Mouse (Mus musculus): ENCODE measurements around the gene Cops3. TPM values are rescaled to one million over a fixed set of nuclear protein-coding genes. Genes with fewer than 3 reads are reported as not detected.

Cops3 gene
- polyA plus RNA-seq, 1 experiment from 2014 or later = 109 TPM

- ATAC-seq = no peak
- no peak for TF ChIP-seq CTCF (IDR thresholded peaks at IDR 0.05)
- POLR2A ChIA-PET = no interaction called here
- no peak for DNase-seq (ENCODE audit: low read depth, low spot score)
- CTCF ChIA-PET = interaction anchor here (2.3 to 3.4 kb wide), 2 partner anchors 22 to 156 kb away, joined by 9 to 11 read pairs; no protein-coding TSS in a partner anchor
- H3K27me3 ChIP-seq = no peaks in the 10 kb centered on the region
- in situ Hi-C loops (cut with MboI; ENCODE audit: low pct_unique_long_range_greater_than_20kb) = no loop called here
Observed at GRCm38 (mm10) chr11:59780241-59780640, 59.4 kb downstream of the Cops3 start.

DNA sequence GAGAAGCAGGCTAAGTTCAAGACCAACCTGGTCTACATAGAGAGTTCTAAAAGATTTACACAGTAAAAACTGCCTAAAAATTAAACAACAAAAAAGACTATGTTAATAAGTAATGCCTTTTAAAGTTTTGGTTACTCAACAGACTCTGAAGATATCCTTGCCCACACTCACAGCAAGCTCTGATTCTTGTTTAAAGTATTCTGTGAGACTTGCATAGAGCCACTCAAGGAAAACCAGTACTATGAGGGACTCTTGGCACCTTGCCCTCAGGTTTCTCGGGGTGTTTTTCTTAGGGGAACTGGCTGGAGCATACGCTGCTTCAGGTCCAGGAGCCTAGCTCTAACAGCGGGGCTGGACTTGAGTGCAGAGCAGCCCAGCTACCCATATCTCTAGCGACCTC lies 60.2 kb downstream of the Cops3 start:
- POLR2A ChIA-PET = interaction anchor here (0.5 kb wide), 1 partner anchor 52 kb away, joined by 4 read pairs; no protein-coding TSS in a partner anchor
- in situ Hi-C loops (cut with MboI; ENCODE audit: low pct_unique_long_range_greater_than_20kb) = loop anchor here (10.0 kb wide), 1 partner anchor 255 kb away; the partner anchor contains the start of gene Zkscan17
- no peak for ATAC-seq
- H3K27me3 ChIP-seq = no peaks in the 10 kb centered on the region
- CTCF ChIA-PET = interaction anchor here (0.9 to 3.4 kb wide), 5 partner anchors 15 to 155 kb away, joined by 3 to 11 read pairs (median 3); no protein-coding TSS in a partner anchor
- no peak for TF ChIP-seq CTCF (IDR thresholded peaks at IDR 0.05)
- DNase-seq (ENCODE audit: low read depth, low spot score) = no peak

DNA sequence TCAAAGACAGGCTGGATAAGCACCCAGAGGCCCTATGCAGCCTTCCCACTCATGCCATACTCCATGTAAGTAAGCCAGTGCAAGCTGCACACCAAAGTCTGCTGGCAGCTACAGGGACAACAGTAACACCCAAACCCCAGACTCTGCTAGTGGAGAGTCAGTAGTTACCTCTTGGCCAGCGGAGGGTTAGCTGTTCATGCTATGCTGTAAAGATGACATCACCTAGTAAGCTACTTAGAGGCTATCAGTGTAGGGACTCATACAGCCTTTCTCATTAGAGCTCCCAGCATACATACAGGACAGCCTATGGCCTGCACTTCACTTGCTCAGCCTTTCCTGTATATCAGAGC lies 60.8 kb downstream of the Cops3 start:
- DNase-seq (ENCODE audit: low read depth, low spot score) (no peak), ATAC-seq (no peak)
- no peak for TF ChIP-seq CTCF (IDR thresholded peaks at IDR 0.05)
- no peaks in the 10 kb centered on the region for H3K27me3 ChIP-seq
- POLR2A ChIA-PET = no interaction called here
- CTCF ChIA-PET = interaction anchor here (0.8 to 2.3 kb wide), 9 partner anchors 12 to 156 kb away, joined by 3 to 11 read pairs (median 3); no protein-coding TSS in a partner anchor
- in situ Hi-C loops (cut with MboI; ENCODE audit: low pct_unique_long_range_greater_than_20kb) = loop anchor here (10.0 kb wide), 1 partner anchor 254 kb away; the partner anchor contains the start of gene Zkscan17

- peak; percentile 31 for DNase-seq (ENCODE audit: low read depth, low spot score)
- ChIA-PET CTCF (interaction anchor here (0.8 to 2.3 kb wide), 9 partner anchors 12 to 155 kb away, joined by 3 to 11 read pairs (median 3); no protein-coding TSS in a partner anchor), POLR2A (no interaction called here)
- peak; percentile 94 for TF ChIP-seq CTCF (IDR thresholded peaks at IDR 0.05)
- no peaks in the 10 kb centered on the region for H3K27me3 ChIP-seq
- in situ Hi-C loops (cut with MboI; ENCODE audit: low pct_unique_long_range_greater_than_20kb) = loop anchor here (10.0 kb wide), 1 partner anchor 254 kb away; the partner anchor contains the start of gene Zkscan17
- ATAC-seq = peak; percentile 60
Observed at GRCm38 (mm10) chr11:59778181-59778873, 61.3 kb downstream of the Cops3 start.

- DNase-seq (ENCODE audit: low read depth, low spot score) (no peak), ATAC-seq (no peak)
- ChIA-PET POLR2A (no interaction called here), CTCF (interaction anchor here (1.1 kb wide), 1 partner anchor 43 kb away, joined by 3 read pairs; no protein-coding TSS in a partner anchor)
- in situ Hi-C loops (cut with MboI; ENCODE audit: low pct_unique_long_range_greater_than_20kb) = loop anchor here (10.0 kb wide), 1 partner anchor 252 kb away; the partner anchor contains the start of gene Zkscan17
- H3K27me3 ChIP-seq = no peaks in the 10 kb centered on the region
- no peak for TF ChIP-seq CTCF (IDR thresholded peaks at IDR 0.05)
Observed at GRCm38 (mm10) chr11:59777259-59777658, 62.4 kb downstream of the Cops3 start.

DNA sequence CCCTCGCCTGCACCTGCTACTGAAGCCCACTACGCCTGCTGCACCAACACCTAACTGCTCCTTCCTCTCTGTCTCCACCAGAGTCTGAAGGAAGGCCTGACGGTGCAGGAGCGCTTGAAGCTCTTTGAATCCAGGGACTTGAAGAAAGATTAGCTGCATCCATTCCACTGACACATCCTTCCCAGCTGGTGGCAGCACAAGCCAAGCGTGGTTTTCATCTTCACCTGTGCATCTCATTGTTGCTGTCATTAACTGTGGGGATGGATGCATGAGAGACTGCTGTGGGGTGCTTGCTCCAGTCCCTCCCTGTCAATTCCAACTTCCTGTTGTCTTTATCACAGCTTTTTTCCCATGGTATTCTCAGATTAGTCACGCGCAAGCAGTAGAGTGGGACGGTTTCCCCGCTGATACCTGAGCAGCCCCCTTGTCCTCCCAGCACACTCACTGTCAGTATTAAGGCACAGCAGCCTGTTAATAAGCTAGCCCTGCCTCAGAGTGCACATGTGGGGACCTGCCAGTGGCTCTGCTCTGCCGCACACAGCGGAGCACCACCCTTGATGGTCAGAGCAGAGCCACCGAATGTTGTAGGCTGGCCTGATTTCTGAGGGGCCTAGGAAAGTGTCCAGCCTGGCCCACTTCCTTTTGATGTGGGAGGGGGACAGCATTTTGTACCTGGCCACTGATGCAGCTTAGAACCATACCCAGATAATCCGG lies 64.0 kb downstream of the Cops3 start:
- no peak for TF ChIP-seq CTCF (IDR thresholded peaks at IDR 0.05)
- in situ Hi-C loops (cut with MboI; ENCODE audit: low pct_unique_long_range_greater_than_20kb) = loop anchor here (10.0 kb wide), 1 partner anchor 251 kb away; the partner anchor contains the start of gene Zkscan17
- no peak for ATAC-seq
- no peak for DNase-seq (ENCODE audit: low read depth, low spot score)
- POLR2A ChIA-PET = interaction anchor here (0.5 kb wide), 1 partner anchor 27 kb away, joined by 6 read pairs; no protein-coding TSS in a partner anchor
- CTCF ChIA-PET = interaction anchor here (1.7 kb wide), 1 partner anchor 11 kb away, joined by 5 read pairs; no protein-coding TSS in a partner anchor
- H3K27me3 ChIP-seq = no peaks in the 10 kb centered on the region

- DNase-seq (ENCODE audit: low read depth, low spot score) (no peak), ATAC-seq (no peak)
- no peaks in the 10 kb centered on the region for H3K27me3 ChIP-seq
- in situ Hi-C loops (cut with MboI; ENCODE audit: low pct_unique_long_range_greater_than_20kb) = loop anchor here (10.0 kb wide), 1 partner anchor 250 kb away; the partner anchor contains the start of gene Zkscan17
- ChIA-PET CTCF (no interaction called here), POLR2A (no interaction called here)
- TF ChIP-seq CTCF (IDR thresholded peaks at IDR 0.05) = no peak
Observed at GRCm38 (mm10) chr11:59774522-59774921, 65.1 kb downstream of the Cops3 start.

- TF ChIP-seq CTCF (IDR thresholded peaks at IDR 0.05) = no peak
- DNase-seq (ENCODE audit: low read depth, low spot score) (no peak), ATAC-seq (no peak)
- in situ Hi-C loops (cut with MboI; ENCODE audit: low pct_unique_long_range_greater_than_20kb) = loop anchor here (10.0 kb wide), 1 partner anchor 248 kb away; the partner anchor contains the start of gene Zkscan17
- H3K27me3 ChIP-seq = no peaks in the 10 kb centered on the region
- POLR2A ChIA-PET = no interaction called here
- CTCF ChIA-PET = interaction anchor here (0.7 to 1.1 kb wide), 2 partner anchors 15 to 149 kb away, joined by 3 read pairs; no protein-coding TSS in a partner anchor
Observed at GRCm38 (mm10) chr11:59772902-59773301, 66.7 kb downstream of the Cops3 start.

GRCm38 (mm10) chr11:59772291-59772690 lies 67.3 kb downstream of the Cops3 start:
- CTCF ChIA-PET = interaction anchor here (1.1 kb wide), 1 partner anchor 14 kb away, joined by 3 read pairs; no protein-coding TSS in a partner anchor
- ATAC-seq (no peak), DNase-seq (ENCODE audit: low read depth, low spot score) (no peak)
- in situ Hi-C loops (cut with MboI; ENCODE audit: low pct_unique_long_range_greater_than_20kb) = loop anchor here (10.0 kb wide), 1 partner anchor 247 kb away; the partner anchor contains the start of gene Zkscan17
- no peak for TF ChIP-seq CTCF (IDR thresholded peaks at IDR 0.05)
- POLR2A ChIA-PET = no interaction called here
- no peaks in the 10 kb centered on the region for H3K27me3 ChIP-seq

- DNase-seq (ENCODE audit: low read depth, low spot score) = no peak
- ATAC-seq = no peak
- ChIA-PET POLR2A (no interaction called here), CTCF (interaction anchor here (1.1 to 2.4 kb wide), 4 partner anchors 10 to 140 kb away, joined by 3 to 6 read pairs (median 5); no protein-coding TSS in a partner anchor)
- no peaks in the 10 kb centered on the region for H3K27me3 ChIP-seq
- in situ Hi-C loops (cut with MboI; ENCODE audit: low pct_unique_long_range_greater_than_20kb) = loop anchor here (10.0 kb wide), 1 partner anchor 246 kb away; the partner anchor contains the start of gene Zkscan17
- TF ChIP-seq CTCF (IDR thresholded peaks at IDR 0.05) = no peak
Observed at GRCm38 (mm10) chr11:59770753-59771152, 68.9 kb downstream of the Cops3 start.

Measured in Patski (cell line).